Mouse (Mus musculus) ES-E14 (cell line): Measurements from ENCODE around the gene Nav2.

Experiments used
- MAFK ChIP-seq: IDR thresholded peaks from 2 replicates; pipeline ENCODE4 v1.6.1; 2014; ENCODE audit warnings: mild to moderate bottlenecking, low read depth, low read length, inconsistent platforms; ENCODE audit not compliant: insufficient read depth
- ZC3H11A ChIP-seq: IDR thresholded peaks from 2 replicates; pipeline ENCODE4 v1.6.1; 2012; ENCODE audit warnings: low read depth, mild to moderate bottlenecking, inconsistent platforms, low read length, borderline replicate concordance

- TF ChIP-seq ZC3H11A (no peak), MAFK (no peak)
These were observed 533.7 kb downstream of the Nav2 start for GRCm38 (mm10) chr7:49442174-49442573.
